Mouse (Mus musculus) heart, embryonic 15.5 days (tissue): Measurements from ENCODE around the gene Zfp507. TPM values are rescaled to one million over a fixed set of nuclear protein-coding genes. Genes with fewer than 3 reads are reported as not detected.
A peak's percentile ranks its signal among the peaks of the same experiment; 100 is the strongest.

Experiments used
- ATAC-seq: fragments of 200-750 bp; cut with Nextera tagmentation; replicated peaks from 2 replicates; pipeline ENCODE4 v1.8.0; 2017; ENCODE audit warnings: low read depth, moderate TSS enrichment; ENCODE audit not compliant: insufficient number of reproducible peaks, insufficient read depth, low FRiP score
- H3K27ac ChIP-seq: fragments of 300-500 bp; sonication (generic); 2 replicates; pipeline ENCODE4 v1.5.1; 2015; ENCODE audit warnings: mild to moderate bottlenecking, inconsistent platforms
- H3K27me3 ChIP-seq: fragments of 300-500 bp; sonication (generic); 2 replicates; pipeline ENCODE4 v1.6.1; 2015; ENCODE audit warnings: inconsistent platforms
- H3K36me3 ChIP-seq: fragments of 300-500 bp; sonication (generic); 2 replicates; pipeline ENCODE4 v1.6.1; 2015; ENCODE audit warnings: mild to moderate bottlenecking, inconsistent platforms
- H3K4me1 ChIP-seq: fragments of 300-500 bp; sonication (generic); replicated peaks from 2 replicates; pipeline ENCODE4 v1.6.1; 2015; ENCODE audit warnings: inconsistent platforms
- H3K4me2 ChIP-seq: fragments of 300-500 bp; sonication (generic); 2 replicates; pipeline ENCODE4 v1.6.1; 2015; ENCODE audit warnings: inconsistent platforms, mild to moderate bottlenecking, moderate library complexity
- H3K4me3 ChIP-seq: fragments of 300-500 bp; sonication (generic); 2 replicates; pipeline ENCODE4 v1.5.1; 2015; ENCODE audit warnings: mild to moderate bottlenecking, inconsistent platforms
- H3K9ac ChIP-seq: fragments of 300-500 bp; sonication (generic); 2 replicates; pipeline ENCODE4 v1.6.1; 2015; ENCODE audit warnings: mild to moderate bottlenecking, inconsistent platforms
- H3K9me3 ChIP-seq: fragments of 300-500 bp; sonication (generic); replicated peaks from 2 replicates; pipeline ENCODE4 v1.6.1; 2016; ENCODE audit warnings: inconsistent platforms
- WGBS: fragments of 180-500 bp; shearing (Covaris S2); methylation state at CpG from one replicate; pipeline ENCODE4 v1.1.7; 2015; ENCODE audit warnings: mixed read lengths; 5-methylcytosine and 5-hydroxymethylcytosine counted together
- polyA plus RNA-seq: library from polyadenylated mRNA; unstranded; fragments of >200 nt; fragmentation: Nextera tagmentation; extraction: Ambion mirVana; gene quantifications from 2 replicates; pipeline ENCODE4 v1.2.1, GENCODE M21; 2015

The Zfp507 gene
- polyA plus RNA-seq, 1 experiment from 2014 or later = 11.1 TPM

DNA sequence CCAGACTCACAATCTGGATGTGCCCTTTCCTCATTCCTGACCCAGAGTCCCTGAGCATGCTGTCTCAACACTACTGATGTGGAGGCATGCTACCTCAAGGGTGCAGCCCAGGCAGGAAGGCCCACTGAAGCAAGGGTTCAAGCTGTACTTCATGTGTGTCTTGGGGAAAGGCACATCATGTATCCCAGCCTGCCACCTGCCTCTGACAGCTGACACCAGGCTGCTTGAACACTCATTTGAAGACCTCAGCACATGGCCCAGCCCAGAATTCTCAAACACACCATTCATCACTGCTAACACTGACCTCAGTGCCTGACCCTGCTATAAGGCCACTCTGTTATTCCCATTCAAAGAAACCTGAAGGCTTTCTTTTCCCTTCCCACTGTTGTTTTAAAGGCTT is 20.6 kb downstream of the Zfp507 start:
- no peak overlapping the region for H3K4me3 ChIP-seq
- no peak for ATAC-seq
- peaks cover 47% of the 10 kb centered on the region for H3K36me3 ChIP-seq

GRCm38 (mm10) chr7:35774127-35774526 is 28.7 kb downstream of the Zfp507 start:
- WGBS = 85% methylated on average over 12 of the region's 12 CpGs
- Histone ChIP-seq H3K4me2 (no peak overlapping the region), H3K4me1 (no peaks in the 10 kb centered on the region), H3K9me3 (no peaks in the 10 kb centered on the region), H3K9ac (no peak overlapping the region), H3K36me3 (peaks cover 52% of the 10 kb centered on the region), H3K27me3 (no peaks in the 10 kb centered on the region), H3K4me3 (no peak overlapping the region), H3K27ac (no peak overlapping the region)
- no peak for ATAC-seq

More for the DNA sequence above, 20.6 kb downstream of the Zfp507 start:
- H3K27me3 ChIP-seq = no peaks in the 10 kb centered on the region
- H3K4me2 ChIP-seq = no peak overlapping the region
- no peaks in the 10 kb centered on the region for H3K9me3 ChIP-seq
- H3K4me1 ChIP-seq = no peaks in the 10 kb centered on the region
- no peak overlapping the region for H3K27ac ChIP-seq
- H3K9ac ChIP-seq = no peak overlapping the region

GRCm38 (mm10) chr7:35772347-35772746 is 30.5 kb downstream of the Zfp507 start:
- Histone ChIP-seq H3K9ac (no peak overlapping the region), H3K9me3 (no peaks in the 10 kb centered on the region), H3K27ac (no peak overlapping the region), H3K27me3 (no peaks in the 10 kb centered on the region), H3K4me1 (no peaks in the 10 kb centered on the region), H3K4me2 (no peak overlapping the region), H3K36me3 (peaks cover 40% of the 10 kb centered on the region), H3K4me3 (no peak overlapping the region)
- ATAC-seq = no peak
- WGBS = 92% methylated on average over 8 of the region's 8 CpGs

- no peaks in the 10 kb centered on the region for H3K4me1 ChIP-seq
- ATAC-seq = no peak
- H3K9me3 ChIP-seq = no peaks in the 10 kb centered on the region
- H3K27me3 ChIP-seq = no peaks in the 10 kb centered on the region
- no peak overlapping the region for H3K27ac ChIP-seq
- H3K4me2 ChIP-seq = no peak overlapping the region
- no peak overlapping the region for H3K9ac ChIP-seq
- H3K4me3 ChIP-seq = no peak overlapping the region
- peaks cover 34% of the 10 kb centered on the region for H3K36me3 ChIP-seq
Measured at GRCm38 (mm10) chr7:35771106-35771505, 31.7 kb downstream of the Zfp507 start.

DNA sequence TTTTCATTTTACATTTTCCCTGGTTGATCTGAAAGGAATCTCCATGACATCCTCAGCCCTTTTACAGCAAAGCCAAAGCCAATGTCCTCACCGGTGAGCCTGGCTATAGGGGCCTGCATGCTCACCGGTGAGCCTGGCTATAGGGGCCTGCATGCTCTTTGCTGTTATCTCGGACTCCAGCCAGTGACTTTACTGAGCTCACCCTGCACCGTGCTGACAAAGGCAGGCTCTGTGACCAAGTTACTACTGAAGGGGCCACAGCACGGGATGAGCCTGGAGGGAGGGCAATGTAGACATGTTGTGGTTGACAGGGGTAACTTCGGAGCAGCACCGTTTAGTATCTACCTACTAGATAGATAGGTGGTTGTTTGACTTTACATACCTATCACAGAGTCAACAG is 32.7 kb downstream of the Zfp507 start:
- 54% methylated on average over 7 of the region's 7 CpGs for WGBS
- Histone ChIP-seq H3K4me3 (no peak overlapping the region), H3K4me2 (no peak overlapping the region), H3K36me3 (peaks cover 24% of the 10 kb centered on the region), H3K9ac (no peak overlapping the region), H3K27me3 (no peaks in the 10 kb centered on the region), H3K9me3 (no peaks in the 10 kb centered on the region), H3K4me1 (no peaks in the 10 kb centered on the region), H3K27ac (no peak overlapping the region)
- ATAC-seq = no peak

GRCm38 (mm10) chr7:35764461-35764860 is 38.3 kb downstream of the Zfp507 start:
- H3K4me3 ChIP-seq = no peak overlapping the region
- no peak overlapping the region for H3K27ac ChIP-seq
- WGBS = 87% methylated on average over 11 of the region's 11 CpGs
- no peaks in the 10 kb centered on the region for H3K36me3 ChIP-seq
- ATAC-seq = no peak
- H3K9ac ChIP-seq = no peak overlapping the region
- no peaks in the 10 kb centered on the region for H3K4me1 ChIP-seq
- H3K9me3 ChIP-seq = no peaks in the 10 kb centered on the region
- no peaks in the 10 kb centered on the region for H3K27me3 ChIP-seq
- no peak overlapping the region for H3K4me2 ChIP-seq

- WGBS = 72% methylated on average over 5 of the region's 5 CpGs
- H3K4me1 ChIP-seq = no peaks in the 10 kb centered on the region
- no peak for ATAC-seq
- H3K4me3 ChIP-seq = no peak overlapping the region
- no peak overlapping the region for H3K27ac ChIP-seq
- 0 out of 2 replicates have a peak, but pooled peaks cover 5% of the 10 kb centered on the region for H3K27me3 ChIP-seq
- H3K9ac ChIP-seq = no peak overlapping the region
- H3K9me3 ChIP-seq = no peaks in the 10 kb centered on the region
- H3K4me2 ChIP-seq = no peak overlapping the region
- H3K36me3 ChIP-seq = no peaks in the 10 kb centered on the region
Measured at GRCm38 (mm10) chr7:35761801-35762200, 41.0 kb downstream of the Zfp507 start.

DNA sequence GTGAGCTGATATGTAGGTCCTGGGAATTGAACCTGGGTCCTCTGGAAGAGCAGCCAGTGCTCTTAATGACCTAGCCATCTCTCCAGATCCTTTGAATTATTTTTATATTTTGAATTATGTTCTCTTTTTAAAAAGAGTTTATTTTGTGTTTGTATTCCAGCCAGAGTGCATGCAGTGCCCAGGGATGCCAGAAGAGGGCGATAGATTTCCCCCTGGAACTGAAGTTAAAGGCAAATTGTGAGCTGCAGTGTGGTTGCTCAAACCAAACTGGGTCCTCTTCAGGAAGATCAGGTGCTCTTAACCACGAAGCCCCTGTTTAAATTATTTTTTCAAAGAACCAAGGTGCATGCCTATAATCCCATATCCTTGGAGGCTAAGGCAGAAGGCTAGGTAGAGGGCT is 43.2 kb downstream of the Zfp507 start:
- Histone ChIP-seq H3K4me3 (no peak overlapping the region), H3K4me2 (no peak overlapping the region), H3K9me3 (no peaks in the 10 kb centered on the region), H3K27ac (no peak overlapping the region), H3K4me1 (peaks cover 3% of the 10 kb centered on the region), H3K36me3 (no peaks in the 10 kb centered on the region), H3K27me3 (0 out of 2 replicates have a peak, but pooled peaks cover 5% of the 10 kb centered on the region), H3K9ac (no peak overlapping the region)
- ATAC-seq = no peak
- 13% methylated on average over 2 of the region's 2 CpGs for WGBS

GRCm38 (mm10) chr7:35756510-35757440 is 46.0 kb downstream of the Zfp507 start:
- no peaks in the 10 kb centered on the region for H3K9me3 ChIP-seq
- H3K27ac ChIP-seq = no peak overlapping the region
- no peaks in the 10 kb centered on the region for H3K36me3 ChIP-seq
- H3K9ac ChIP-seq = no peak overlapping the region
- H3K4me2 ChIP-seq = no peak overlapping the region
- no peak overlapping the region for H3K4me3 ChIP-seq
- 39% methylated on average over 14 of the region's 14 CpGs for WGBS
- H3K27me3 ChIP-seq = 0 out of 2 replicates have a peak, but pooled peaks cover 5% of the 10 kb centered on the region
- ATAC-seq = no peak
- H3K4me1 ChIP-seq = peaks cover 13% of the 10 kb centered on the region

DNA sequence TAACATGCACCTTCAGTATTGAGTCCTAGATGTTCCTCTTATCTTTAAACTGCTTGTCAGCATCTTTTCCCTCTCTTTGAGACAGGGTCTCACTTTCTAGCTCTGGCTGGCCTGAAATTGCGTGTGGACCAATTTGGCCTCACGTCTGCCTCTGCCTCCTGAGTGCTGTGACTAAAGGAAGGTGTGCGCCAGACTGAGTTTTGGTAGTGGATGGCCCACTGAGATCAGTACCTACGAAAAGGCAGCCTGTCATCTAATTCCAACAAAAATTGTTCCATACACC is 48.0 kb downstream of the Zfp507 start:
- peaks cover 13% of the 10 kb centered on the region for H3K4me1 ChIP-seq
- H3K4me2 ChIP-seq = peak overlapping the region; percentile 100
- no peaks in the 10 kb centered on the region for H3K9me3 ChIP-seq
- no peak overlapping the region; the same call in 1 of the 2 replicates for H3K9ac ChIP-seq
- H3K36me3 ChIP-seq = no peaks in the 10 kb centered on the region
- 0 out of 2 replicates have a peak, but pooled peaks cover 5% of the 10 kb centered on the region for H3K27me3 ChIP-seq
- no peak for ATAC-seq
- peak overlapping the region; percentile 87 for H3K4me3 ChIP-seq
- 0 out of 2 replicates have a peak overlapping the region, but pooled peaks have one; percentile 56 for H3K27ac ChIP-seq
- WGBS = 65% methylated on average over 4 of the region's 4 CpGs

- Histone ChIP-seq H3K4me1 (peaks cover 13% of the 10 kb centered on the region), H3K9ac (peak within 1 kb of the TSS; percentile 74), H3K4me3 (peak within 1 kb of the TSS; percentile 87), H3K27me3 (0 out of 2 replicates have a peak, but pooled peaks cover 5% of the 10 kb centered on the region), H3K27ac (peak within 1 kb of the TSS; percentile 56), H3K4me2 (peak within 1 kb of the TSS; percentile 100), H3K9me3 (no peaks in the 10 kb centered on the region), H3K36me3 (no peaks in the 10 kb centered on the region)
- ATAC-seq = peak; percentile 94
- WGBS = under 1% methylated on average over 70 of the region's 70 CpGs
Measured at GRCm38 (mm10) chr7:35754033-35754885, 48.5 kb downstream of the Zfp507 start, which contains the start of gene Dpy19l3. Dpy19l3 (minus strand) TSS chr7:35754454.
